Mouse (Mus musculus): Measurements from ENCODE around the gene Rab11b.
"Not testable (repeated sequence)": the region's sequence is repeated elsewhere in the genome, so short reads cannot be mapped to it uniquely, and the experiment has no call there.

The Rab11b gene

GRCm38 (mm10) chr17:33771617-33772016 lies 11.3 kb upstream of the Rab11b start:
- no peak for DNase-seq (ENCODE audit: inconsistent ontology term)

GRCm38 (mm10) chr17:33766389-33766788 lies 6.1 kb upstream of the Rab11b start:
- no peak for DNase-seq (ENCODE audit: inconsistent ontology term)

- peak; percentile 96 for DNase-seq (ENCODE audit: inconsistent ontology term)
Observed at GRCm38 (mm10) chr17:33759767-33760254, 519 bp downstream of the Rab11b start.

- no peak for DNase-seq (ENCODE audit: inconsistent ontology term)
Observed at GRCm38 (mm10) chr17:33757231-33757630, 3.1 kb downstream of the Rab11b start.

DNA sequence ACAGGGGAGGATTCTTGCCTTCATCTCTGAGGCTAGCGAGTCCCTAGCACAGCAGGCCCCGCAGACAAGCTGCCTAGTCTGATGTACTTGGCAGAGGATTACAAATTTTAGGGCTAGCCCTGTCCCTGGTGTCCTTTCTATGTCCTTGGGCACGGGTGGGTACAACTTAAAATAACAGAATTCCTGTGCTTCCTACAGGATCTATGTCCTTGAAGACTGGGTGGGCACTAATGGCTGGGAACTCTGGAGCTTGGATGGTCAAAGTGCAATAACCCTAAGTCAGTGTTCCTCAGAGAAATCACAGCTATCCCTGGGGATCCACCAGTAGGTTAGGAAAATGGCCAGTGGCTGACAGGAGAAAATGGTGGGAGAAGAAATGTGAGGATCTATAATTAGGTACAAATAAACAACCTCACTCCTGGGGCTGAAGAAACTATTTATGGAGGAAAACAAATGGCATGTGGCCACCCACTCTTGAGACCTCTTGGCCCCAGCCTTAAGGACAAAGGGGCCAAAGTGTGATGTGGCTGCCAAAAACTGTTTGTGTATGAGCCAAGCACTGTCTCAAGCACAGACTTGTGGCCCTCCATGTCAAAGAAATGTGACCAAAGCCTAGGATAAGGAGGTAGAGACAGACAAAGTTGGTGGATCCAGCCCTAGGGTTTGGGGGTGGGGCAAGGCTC lies 4.1 kb downstream of the Rab11b start:
- DNase-seq (ENCODE audit: inconsistent ontology term) = peak; percentile 46

DNA sequence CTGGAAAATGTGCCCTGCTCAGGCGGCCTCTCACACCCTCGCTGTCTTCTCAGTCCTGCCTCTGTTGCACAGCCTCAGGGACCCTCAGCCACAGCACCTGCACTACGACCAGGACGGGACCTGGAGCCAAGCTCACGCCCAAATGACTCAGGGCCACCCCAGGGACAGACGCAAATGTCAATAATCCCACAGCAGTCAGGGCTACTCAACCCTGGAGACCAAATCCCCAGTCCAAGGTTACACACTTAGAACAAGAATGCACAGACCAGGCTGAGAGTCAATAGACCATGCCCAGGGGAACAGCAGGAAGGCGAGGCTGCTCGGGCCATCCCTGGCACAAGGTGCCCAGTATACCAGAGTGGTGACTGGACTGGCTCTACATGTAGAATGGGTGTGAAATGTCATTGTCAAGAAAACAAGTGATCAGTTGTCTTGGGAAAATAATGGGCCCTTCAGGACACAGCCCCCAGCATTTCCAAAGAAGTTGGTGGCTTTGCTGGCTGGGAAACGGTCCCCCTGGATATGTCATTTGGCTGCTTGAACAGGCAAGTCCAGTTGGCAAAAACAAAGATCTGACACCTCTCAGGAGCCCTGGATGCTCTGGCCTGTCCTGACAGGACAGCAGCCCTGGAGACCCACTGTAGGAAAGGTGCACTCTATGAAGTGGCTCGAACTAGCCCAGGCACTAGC lies 4.8 kb downstream of the Rab11b start:
- DNase-seq (ENCODE audit: inconsistent ontology term) = peak; percentile 81

DNA sequence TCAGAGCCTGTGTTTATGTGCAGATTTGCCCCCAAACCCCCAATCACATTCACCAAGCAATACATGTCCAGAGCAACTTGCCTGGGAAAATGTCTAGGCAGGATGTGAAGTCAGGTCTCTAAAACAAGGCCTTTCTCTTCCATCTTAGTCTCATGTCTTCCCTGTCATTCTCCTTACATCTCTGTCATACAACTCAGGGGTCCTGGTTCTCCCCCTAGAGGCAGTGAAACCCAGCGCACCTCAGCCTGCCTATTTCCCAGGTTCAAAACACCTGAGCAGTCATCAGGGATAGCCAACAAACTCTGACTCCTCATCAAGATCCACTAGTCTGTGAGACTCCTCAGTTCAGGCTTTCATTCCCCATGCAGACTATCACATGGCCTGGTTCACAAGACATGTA lies 5.7 kb downstream of the Rab11b start:
- no peak for DNase-seq (ENCODE audit: inconsistent ontology term)

- DNase-seq (ENCODE audit: inconsistent ontology term) = no peak
Observed at GRCm38 (mm10) chr17:33752297-33752696, 8.0 kb downstream of the Rab11b start.

- no peak for DNase-seq (ENCODE audit: inconsistent ontology term)
Observed at GRCm38 (mm10) chr17:33751181-33751580, 9.1 kb downstream of the Rab11b start.

- no peak for DNase-seq (ENCODE audit: inconsistent ontology term)
Observed at GRCm38 (mm10) chr17:33749451-33749850, 10.9 kb downstream of the Rab11b start.

GRCm38 (mm10) chr17:33746011-33746410 lies 14.3 kb downstream of the Rab11b start:
- DNase-seq (ENCODE audit: inconsistent ontology term) = peak; percentile 43

GRCm38 (mm10) chr17:33744686-33745384 lies 15.5 kb downstream of the Rab11b start:
- DNase-seq (ENCODE audit: inconsistent ontology term) = no peak

DNA sequence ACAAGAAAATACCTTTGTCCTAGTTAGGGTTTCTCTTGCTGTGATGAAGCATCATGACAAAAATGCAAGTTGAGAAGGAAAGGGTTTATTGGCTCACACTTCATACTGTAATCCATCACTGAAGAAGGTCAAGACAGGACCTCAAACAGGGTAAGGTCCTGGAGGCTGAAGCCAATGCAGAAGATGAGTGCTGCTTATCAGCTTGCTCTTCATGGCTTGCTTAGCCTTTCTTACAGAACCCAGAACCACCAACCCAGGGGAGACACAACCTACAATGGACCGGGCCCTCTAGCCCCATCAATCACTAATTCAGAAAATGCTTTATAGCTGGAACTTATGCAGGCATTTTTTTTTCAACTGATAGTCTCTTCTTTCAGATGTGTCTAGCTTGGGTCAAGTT lies 17.9 kb downstream of the Rab11b start:
- no peak for DNase-seq (ENCODE audit: inconsistent ontology term)

GRCm38 (mm10) chr17:33733526-33733925 lies 26.8 kb downstream of the Rab11b start:
- not testable (repeated sequence) for DNase-seq (ENCODE audit: inconsistent ontology term)

DNA sequence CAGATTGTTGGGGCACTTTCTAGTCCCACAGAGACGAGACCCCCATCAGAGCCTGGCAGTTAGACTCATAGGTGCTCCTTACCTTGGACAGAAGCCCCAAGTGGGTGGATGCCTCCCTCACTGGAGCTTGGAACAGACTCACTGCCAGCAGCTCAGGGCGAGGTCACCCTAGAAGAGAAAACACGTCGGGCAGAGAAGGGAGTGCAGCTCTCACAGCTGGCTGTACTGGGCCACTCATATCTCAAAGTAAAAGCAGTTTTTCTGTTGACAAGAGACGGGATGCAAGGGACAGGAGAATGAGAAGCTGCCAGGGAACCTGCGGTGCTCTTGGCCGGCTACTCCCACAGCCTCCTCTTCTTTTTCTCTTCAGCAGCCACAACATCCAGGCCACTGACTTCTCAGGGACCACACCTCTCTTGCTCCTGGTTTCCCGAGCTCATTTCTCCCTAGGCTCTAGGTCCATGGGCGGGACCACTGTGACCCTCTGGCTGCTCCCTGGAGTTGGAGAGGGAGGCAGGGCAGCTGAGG lies 27.7 kb downstream of the Rab11b start:
- not testable (repeated sequence) for DNase-seq (ENCODE audit: inconsistent ontology term)

- no peak for DNase-seq (ENCODE audit: inconsistent ontology term)
Observed at GRCm38 (mm10) chr17:33729215-33729614, 31.1 kb downstream of the Rab11b start.

- no peak for DNase-seq (ENCODE audit: inconsistent ontology term)
Observed at GRCm38 (mm10) chr17:33728396-33728795, 31.9 kb downstream of the Rab11b start.

GRCm38 (mm10) chr17:33719736-33720378 lies 40.5 kb downstream of the Rab11b start:
- no peak for DNase-seq (ENCODE audit: inconsistent ontology term)

- DNase-seq (ENCODE audit: inconsistent ontology term) = no peak
Observed at GRCm38 (mm10) chr17:33718944-33719725, 41.2 kb downstream of the Rab11b start.

DNA sequence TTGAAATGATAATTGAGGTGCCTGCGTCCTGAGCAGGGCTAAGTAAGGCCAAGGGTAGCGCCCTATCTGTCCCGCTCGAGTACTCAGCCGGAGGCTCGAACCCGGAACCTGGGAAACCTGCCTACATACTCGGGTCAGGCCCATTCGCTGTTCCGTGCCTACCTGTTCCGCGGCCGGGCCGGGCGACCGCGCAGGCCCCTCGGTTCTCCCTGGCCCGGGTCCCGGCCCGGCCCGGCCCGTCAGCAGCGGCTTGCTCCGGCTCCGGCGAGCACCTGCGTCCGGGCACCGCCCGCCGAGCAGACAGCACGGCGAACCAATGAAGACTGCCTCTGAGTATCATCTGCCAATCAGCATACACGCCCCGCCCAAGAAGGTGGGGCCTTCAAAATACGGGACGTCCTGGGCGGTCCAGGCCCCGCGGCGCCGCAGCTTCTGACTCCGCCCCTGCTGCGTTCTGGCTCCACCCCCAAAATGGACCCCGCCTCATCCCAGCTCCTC lies 41.9 kb downstream of the Rab11b start, which contains the start of gene March2:
Gene March2, minus strand, starts transcription at position 287 of the 498 bp plus-strand sequence.
- peak; percentile 98 for DNase-seq (ENCODE audit: inconsistent ontology term)

- no peak for DNase-seq (ENCODE audit: inconsistent ontology term)
Observed at GRCm38 (mm10) chr17:33717982-33718381, 42.3 kb downstream of the Rab11b start.
